Mouse (Mus musculus): Measurements from ENCODE around the gene Eftud2.

The Eftud2 gene

DNA sequence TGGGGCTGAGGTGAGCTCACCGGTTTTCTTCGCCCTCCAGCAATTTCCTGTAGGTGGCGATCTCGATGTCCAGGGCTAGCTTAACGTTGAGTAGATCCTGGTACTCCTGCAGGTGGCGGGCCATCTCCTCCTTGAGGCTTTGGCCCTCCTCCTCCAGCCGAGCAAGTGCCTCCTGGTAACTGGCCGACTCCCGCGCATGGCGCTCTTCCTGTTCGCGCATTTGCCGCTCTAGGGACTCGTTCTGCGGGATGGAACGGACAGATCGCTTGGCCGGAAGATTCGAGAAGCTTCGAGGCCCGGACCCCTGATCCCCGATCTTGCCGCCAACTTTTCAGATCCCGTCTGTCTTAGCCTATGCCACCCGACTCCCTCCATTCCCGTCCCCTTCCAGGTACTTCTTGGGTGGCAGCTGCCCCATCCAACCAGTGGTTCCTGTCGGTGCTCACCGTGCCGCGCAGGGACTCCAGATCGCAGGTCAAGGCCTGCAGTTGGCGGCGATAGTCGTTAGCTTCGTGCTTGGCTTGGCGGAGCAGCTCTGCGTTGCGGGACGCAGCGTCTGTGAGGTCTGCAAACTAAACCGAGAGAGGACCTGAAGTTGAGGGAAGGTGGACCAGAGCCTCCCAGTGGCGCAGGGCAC is 12.3 kb upstream of the Eftud2 start:
- no peak for TF ChIP-seq GATA4 (IDR thresholded peaks at IDR 0.05; ENCODE audit: insufficient replicate concordance, low read length)

DNA sequence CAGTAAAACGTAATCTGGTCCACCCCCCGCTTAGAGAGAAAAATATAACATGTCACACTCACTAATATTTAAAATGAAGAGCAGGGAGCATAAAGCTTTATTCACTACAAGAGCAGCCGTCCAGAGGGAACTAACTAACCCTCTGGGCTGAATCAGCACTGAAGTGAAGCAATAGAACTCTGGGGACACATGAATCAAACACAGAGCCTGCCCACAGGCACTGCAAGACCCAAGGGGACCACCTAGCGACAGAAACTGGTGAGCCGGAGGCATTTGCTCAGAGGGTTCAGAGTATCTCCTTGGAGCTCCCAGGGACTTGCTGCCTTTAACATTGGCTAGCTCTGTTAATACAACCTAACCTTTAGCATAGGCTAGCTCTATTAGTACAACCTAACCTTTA is 9.3 kb upstream of the Eftud2 start:
- TF ChIP-seq GATA4 (IDR thresholded peaks at IDR 0.05; ENCODE audit: insufficient replicate concordance, low read length) = no peak

DNA sequence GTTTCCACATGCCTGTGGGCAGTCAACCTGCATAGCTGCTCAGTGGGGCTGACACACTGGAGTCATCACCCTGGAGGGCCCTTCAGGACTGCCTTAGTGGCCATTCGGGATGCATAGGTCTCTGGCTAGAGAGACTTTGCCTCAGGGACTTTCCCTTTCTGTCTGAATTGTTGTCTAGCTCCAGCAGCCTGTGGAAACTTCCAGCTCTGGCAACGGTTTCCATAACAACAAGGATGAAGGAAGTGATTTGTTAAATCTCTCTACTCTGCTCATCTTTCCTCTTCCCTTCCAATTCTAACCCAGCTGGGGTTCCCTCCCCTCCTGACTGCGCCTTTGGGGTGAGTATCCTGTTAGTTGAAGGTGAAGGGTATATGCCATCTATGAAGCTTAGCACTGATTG is 7.3 kb upstream of the Eftud2 start:
- no peak for TF ChIP-seq GATA4 (IDR thresholded peaks at IDR 0.05; ENCODE audit: insufficient replicate concordance, low read length)

DNA sequence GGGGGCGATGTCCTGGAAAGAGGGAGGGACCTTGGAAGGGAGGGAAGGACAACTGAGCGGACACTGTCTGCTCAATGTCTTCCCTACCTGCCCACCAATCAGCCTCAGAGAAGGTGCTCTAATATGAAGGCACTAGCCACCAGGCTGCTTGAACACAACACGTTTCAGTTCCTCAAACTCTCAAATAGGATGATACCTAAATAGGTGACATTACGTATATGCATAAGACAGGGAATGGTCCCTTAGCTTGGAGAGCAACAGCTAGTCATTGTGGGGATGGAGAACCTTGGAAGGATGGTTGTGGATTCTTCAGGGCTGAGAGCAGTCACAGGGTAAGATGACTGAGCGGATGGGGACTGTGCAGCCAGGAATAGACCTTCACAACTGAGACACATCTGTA is 6.6 kb upstream of the Eftud2 start:
- TF ChIP-seq GATA4 (IDR thresholded peaks at IDR 0.05; ENCODE audit: insufficient replicate concordance, low read length) = no peak

DNA sequence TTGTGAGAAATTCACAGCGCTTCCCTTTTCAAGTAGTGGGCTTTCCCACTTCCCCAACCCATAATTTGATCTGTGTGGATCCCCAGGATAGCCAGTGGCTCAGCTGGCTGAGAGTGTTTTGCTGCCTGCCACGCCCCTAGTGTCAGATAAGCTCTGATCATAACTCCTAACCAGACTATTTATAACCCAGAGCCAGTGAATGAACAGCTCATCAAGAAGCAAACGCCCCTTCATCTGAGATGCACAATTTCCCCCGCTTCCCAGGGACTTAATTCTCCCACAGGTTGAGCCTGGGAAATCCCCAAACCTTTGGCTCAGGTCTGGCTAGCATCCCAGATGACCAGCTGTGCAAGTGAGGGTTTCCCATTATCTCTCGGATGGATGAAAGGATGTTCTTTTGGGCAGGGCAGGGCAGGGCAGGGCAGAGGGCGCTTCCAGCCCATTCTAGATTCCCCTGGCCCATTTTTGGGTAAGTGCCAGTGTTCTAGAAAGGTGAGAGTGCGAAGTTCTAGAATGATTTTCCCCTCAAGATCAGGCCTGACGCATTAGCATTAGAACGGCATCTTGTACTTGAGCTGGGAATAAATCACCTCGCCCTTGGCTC is 3.9 kb upstream of the Eftud2 start, which contains the start of gene Fam187a:
TSS of gene Fam187a (plus strand) at position 554 of the 604 bp plus-strand sequence.
- TF ChIP-seq GATA4 (IDR thresholded peaks at IDR 0.05; ENCODE audit: insufficient replicate concordance, low read length) = no peak

DNA sequence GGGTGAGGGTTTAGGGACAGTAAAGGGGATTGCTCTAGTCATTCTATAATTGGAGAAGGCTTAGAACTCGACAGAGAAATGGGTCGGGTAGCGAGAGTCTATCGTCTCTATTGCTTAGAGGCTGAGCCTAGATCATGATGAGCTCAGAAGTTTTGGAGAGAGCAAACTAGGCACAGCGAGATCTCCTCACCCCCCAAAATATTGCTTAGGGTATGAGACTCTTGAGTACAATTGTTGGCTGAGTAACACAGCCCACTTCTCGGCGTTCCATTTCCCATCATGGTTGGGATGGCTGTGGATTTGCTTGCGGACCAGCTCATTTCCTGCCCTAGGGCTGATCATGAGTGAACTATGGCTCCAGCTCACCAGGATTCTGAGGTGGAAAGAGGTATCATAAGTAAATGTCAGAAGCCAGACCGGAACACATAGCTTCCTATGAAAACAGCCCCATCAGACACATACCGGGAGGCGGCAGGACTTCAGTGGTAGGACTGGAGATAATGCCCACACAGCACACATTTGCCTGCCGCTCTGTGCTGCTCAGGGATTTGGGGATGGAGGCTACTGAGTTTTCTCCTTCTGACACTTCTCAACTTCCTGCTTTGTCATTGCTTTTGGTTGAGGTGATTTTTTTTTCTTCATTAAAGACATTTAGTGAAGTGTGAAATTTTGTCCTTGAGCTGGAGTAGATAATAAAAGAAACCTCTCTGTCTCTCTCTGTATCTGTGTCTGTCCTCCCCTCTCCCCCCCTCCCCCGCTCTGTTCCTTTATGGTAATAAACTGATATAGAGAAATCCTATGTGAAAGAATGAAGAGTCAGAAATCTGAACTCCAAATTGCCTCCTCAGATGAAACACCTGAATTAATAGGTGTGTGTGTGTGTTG is 771 bp upstream of the Eftud2 start:
- no peak for TF ChIP-seq GATA4 (IDR thresholded peaks at IDR 0.05; ENCODE audit: insufficient replicate concordance, low read length)

DNA sequence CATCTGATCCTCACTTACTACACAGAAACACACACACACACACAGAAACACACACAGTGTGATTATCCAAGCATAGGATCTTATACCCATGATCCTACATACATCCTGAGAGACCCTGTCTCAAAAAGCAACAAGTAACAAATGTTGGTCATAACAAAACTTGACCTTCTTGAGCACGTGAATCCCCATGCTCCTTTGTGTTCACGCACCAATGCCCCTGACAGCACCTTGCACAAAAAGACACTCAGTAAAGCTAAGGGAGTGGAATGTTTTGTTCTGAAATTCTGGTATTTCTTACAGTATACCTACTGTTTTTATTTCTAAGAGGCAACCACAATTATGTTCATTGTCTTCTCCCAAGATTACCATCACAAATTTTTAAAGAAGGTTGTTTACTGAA is 1.2 kb downstream of the Eftud2 start:
- TF ChIP-seq GATA4 (IDR thresholded peaks at IDR 0.05; ENCODE audit: insufficient replicate concordance, low read length) = no peak

DNA sequence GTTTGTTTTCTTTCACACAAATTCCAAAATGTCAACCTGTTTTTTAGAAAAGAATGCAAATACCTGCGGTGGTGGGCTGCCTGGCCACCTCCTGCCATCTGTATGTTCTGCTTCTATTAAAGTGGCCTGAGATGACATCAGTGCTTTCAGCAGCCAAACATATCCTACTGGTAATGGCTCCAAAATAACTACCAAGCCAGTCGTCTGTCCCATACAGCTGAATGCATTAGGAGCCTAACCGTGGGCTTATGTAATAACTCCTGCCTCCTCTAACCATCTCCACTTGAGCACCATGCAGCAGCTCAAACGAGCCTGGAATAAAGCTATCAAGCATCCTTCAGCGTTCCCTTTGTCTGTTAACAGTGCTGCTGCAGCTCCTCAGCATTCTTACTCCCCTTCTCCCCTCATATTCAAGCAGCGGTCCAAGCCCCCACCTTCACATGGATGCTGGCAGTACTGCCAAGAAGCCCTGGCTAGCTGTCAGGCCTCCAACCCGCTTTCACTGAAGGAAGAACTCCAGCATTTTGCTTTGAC is 5.9 kb downstream of the Eftud2 start:
- no peak for TF ChIP-seq GATA4 (IDR thresholded peaks at IDR 0.05; ENCODE audit: insufficient replicate concordance, low read length)

DNA sequence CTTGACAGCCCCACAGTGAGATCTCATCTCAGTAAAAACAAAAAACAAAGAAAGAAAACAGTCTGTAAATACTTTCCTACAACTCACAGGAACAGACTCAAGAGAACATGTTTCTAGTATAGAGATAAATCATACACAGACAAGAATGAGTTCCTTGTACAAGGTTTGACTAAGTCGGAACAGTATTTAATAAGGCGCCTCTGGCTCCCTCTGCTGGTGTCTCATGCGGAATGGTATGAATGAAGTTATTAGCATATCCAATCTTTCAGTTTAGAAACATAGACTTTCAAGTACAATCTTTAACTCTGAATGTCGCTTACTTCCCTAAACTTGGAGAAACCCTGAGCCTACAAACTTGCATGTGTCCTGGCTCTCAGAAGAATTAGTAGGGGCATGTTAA is 16.5 kb downstream of the Eftud2 start:
- TF ChIP-seq GATA4 (IDR thresholded peaks at IDR 0.05; ENCODE audit: insufficient replicate concordance, low read length) = no peak

DNA sequence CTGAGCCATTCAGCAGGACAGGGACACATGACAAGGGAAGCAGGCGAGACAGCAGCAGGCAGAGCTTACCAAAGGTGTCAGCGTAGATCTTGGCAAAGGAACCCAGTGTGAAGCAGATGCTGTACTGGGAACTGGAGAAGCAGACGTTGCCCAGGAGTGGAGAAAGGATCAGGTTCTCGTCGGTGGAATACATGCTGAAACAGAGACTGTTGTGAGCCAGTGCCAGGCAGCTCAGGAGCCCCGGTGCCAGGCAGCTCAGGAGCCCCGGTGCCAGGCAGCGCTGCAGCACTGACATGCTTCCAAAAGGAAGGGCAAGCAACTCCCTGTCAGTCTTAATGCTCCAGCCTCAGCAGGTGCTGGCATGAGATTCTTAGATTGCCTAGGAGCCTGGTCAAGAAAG is 20.9 kb downstream of the Eftud2 start:
- no peak for TF ChIP-seq GATA4 (IDR thresholded peaks at IDR 0.05; ENCODE audit: insufficient replicate concordance, low read length)

DNA sequence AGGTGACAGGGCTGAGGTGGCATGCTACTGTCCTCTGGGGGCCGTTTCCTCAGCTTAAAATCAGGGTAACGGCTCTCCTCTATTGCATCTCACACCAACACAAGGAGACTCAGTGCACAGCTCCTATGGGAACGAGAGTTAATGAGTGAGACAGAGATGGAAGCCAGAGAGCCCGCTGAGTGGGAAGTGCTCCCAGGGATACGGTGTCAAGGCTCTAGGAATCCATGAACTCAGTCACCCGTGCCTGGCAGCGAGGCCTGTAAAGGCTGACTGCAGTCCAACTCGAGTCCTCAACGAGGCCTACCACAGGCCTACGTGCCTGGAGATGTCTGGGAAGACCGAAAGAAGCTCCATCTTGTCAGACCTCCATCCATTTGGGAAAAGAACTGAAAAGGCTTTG is 21.8 kb downstream of the Eftud2 start:
- TF ChIP-seq GATA4 (IDR thresholded peaks at IDR 0.05; ENCODE audit: insufficient replicate concordance, low read length) = no peak

DNA sequence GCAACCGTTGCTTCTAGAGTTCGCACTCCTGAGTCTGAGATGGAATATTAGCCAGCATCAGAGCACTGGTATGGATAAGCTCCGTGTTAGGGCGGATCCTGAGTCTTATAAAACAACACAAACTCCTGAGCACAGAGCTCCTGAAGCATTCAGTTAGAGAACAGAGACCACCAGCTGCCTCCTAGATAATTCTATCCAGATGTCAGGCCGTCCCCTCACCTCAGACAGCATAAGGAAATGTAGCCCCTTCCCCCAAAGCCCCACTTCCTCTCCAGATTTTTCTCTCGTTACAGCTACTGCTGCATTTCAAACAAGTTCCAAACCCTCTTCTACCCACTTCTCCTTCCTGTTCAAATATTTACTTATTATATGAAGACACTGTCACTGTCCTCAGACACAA is 24.8 kb downstream of the Eftud2 start:
- TF ChIP-seq GATA4 (IDR thresholded peaks at IDR 0.05; ENCODE audit: insufficient replicate concordance, low read length) = no peak

DNA sequence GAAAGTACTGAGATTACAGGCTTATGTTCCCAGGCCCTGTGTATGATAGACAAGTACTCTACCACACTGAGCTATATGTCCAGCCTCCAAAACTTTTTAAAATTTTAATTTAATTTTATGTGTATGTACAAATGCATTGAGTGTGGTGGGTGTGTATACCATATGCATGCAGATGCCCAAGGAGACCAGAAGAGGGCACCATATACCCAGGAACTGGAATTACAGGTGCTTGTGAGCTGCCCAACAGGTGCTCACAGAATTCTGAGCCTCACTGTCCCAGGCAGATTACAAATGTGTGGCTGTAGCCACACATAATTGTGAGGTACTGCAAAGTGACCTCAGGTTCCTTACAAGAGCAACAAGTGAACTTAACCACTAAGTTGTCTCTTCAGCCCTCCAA is 27.0 kb downstream of the Eftud2 start:
- no peak for TF ChIP-seq GATA4 (IDR thresholded peaks at IDR 0.05; ENCODE audit: insufficient replicate concordance, low read length)

DNA sequence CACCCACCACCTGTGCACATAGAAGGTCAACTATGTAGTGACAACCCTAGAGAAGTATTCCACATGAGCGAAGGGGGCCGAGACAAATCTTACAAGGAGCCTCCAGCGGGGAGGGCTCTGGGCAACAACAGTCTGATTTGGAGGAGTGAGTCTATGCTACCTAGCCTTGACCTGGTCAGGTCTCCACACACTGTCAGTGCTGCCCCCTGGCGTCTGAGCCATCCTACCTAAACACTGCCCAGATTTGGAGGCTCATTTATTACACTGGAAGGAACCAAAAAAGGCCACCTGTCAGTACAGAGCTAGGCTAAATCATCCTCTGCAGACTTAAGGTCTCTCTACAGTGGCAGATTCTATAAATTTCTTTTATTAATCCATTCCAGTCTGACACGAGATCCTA is 28.9 kb downstream of the Eftud2 start:
- no peak for TF ChIP-seq GATA4 (IDR thresholded peaks at IDR 0.05; ENCODE audit: insufficient replicate concordance, low read length)

DNA sequence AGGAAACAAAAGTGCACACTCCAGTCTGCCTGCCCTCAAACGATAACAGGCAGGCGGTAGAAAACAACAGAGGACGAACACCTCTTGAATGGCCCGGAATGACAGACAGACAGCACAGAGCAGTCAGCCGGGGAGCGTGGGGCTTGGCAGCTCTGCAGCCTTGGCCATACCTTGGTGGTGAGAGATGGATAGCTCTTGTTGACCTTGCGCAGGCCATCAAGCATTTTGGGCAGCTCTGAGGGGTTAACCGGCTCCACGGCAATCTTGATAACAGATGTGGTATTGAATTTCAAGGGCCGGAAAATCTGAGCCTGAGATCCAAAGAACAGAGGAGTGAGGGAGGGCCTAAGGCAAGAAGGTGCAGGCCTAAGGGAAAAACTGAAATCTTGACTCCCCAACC is 34.9 kb downstream of the Eftud2 start:
- TF ChIP-seq GATA4 (IDR thresholded peaks at IDR 0.05; ENCODE audit: insufficient replicate concordance, low read length) = no peak

DNA sequence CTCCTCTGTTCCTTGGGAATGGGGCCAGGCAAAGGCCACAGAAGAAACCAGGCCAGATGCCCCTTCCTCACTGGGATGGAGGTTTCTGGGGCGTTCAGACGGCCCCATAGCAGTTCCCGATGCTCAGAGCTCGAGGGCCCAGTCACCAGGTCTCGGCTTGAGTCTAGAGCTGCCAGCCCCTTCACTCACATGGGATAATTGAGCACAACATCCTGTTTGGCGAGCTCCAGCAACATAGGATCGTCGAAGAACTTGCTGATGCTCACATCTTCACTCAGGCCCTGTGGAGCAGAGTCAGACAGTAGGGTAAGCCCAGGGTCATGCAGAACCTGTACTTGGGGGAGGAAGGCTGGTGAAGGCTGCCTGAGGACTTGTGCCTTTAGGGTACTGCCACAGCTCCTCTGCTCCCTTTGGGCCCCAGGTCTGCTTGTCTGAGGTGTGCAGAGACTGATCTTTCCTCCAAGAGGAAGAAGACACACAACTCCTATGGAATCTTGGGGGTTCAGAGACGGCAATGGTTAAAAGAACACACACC is 42.1 kb downstream of the Eftud2 start:
- no peak for TF ChIP-seq GATA4 (IDR thresholded peaks at IDR 0.05; ENCODE audit: insufficient replicate concordance, low read length)

Data from liver, adult (tissue).